8 mouse cellular contexts compared by ENCODE assay signal in genomic region chr7:118490666-118491430, GRCm38 (mm10). TPM values are rescaled to one million over a fixed set of nuclear protein-coding genes. Genes with fewer than 3 reads are reported as not detected.
A peak's percentile ranks its signal among the peaks of the same experiment; 100 is the strongest.
DNase-seq lines count a peak whose midpoint lies in the region; ATAC-seq and TF ChIP-seq lines count a peak whose summit lies in the region.

No protein-coding gene starts in this region.

- peak overlapping the region; percentile 63 for H3K9ac ChIP-seq in forebrain, embryonic 12.5 days
- H3K9ac ChIP-seq in hindbrain, embryonic 12.5 days, result peak overlapping the region; percentile 66
- H3K9ac ChIP-seq in liver, embryonic 16.5 days (ENCODE audit: low read depth, low read length), result peak overlapping the region; percentile 74
- H3K9ac ChIP-seq in neural tube, embryonic 13.5 days, result peak overlapping the region; percentile 73

- H3K36me3 ChIP-seq in forebrain, embryonic 12.5 days (replicated peaks), result no peaks in the 10 kb centered on the region
- no peaks in the 10 kb centered on the region for H3K36me3 ChIP-seq in hindbrain, embryonic 12.5 days
- no peaks in the 10 kb centered on the region for H3K36me3 ChIP-seq in liver, embryonic 16.5 days (ENCODE audit: control insufficient read depth, insufficient read depth)
- H3K36me3 ChIP-seq in neural tube, embryonic 13.5 days, result no peaks in the 10 kb centered on the region

- peak; percentile 14 for ATAC-seq in Patski
- ATAC-seq in forebrain, embryonic 12.5 days (ENCODE audit: low FRiP score), result peak; percentile 57
- ATAC-seq in hindbrain, embryonic 12.5 days (ENCODE audit: low FRiP score), result peak; percentile 49; the same call in 1 of the 2 replicates
- ATAC-seq in liver, embryonic 16.5 days (ENCODE audit: low read depth), result peak; percentile 17
- ATAC-seq in neural tube, embryonic 13.5 days (ENCODE audit: low read depth), result peak; percentile 58

- WGBS in forebrain, embryonic 12.5 days, result 4% methylated on average over 67 of the region's 67 CpGs
- 3% methylated on average over 67 of the region's 67 CpGs for WGBS in hindbrain, embryonic 12.5 days
- 11% methylated on average over 66 of the region's 67 CpGs for WGBS in liver, embryonic 16.5 days (ENCODE audit: insufficient replicate concordance)
- 3% methylated on average over 58 of the region's 67 CpGs for WGBS in neural tube, embryonic 13.5 days

- in situ Hi-C loops in Patski (cut with MboI; ENCODE audit: low pct_unique_long_range_greater_than_20kb), result no loop called here

- peak overlapping the region; percentile 59 for H3K4me3 ChIP-seq in forebrain, embryonic 12.5 days (replicated peaks)
- peak overlapping the region; percentile 44 for H3K4me3 ChIP-seq in hindbrain, embryonic 12.5 days
- peak overlapping the region; percentile 68 for H3K4me3 ChIP-seq in liver, embryonic 16.5 days (ENCODE audit: low read depth, low read length)
- H3K4me3 ChIP-seq in neural tube, embryonic 13.5 days, result peak overlapping the region; percentile 55

- no peak overlapping the region for H3K27ac ChIP-seq in forebrain, embryonic 12.5 days
- no peak overlapping the region for H3K27ac ChIP-seq in hindbrain, embryonic 12.5 days
- H3K27ac ChIP-seq in liver, embryonic 16.5 days (ENCODE audit: low read length), result peak overlapping the region; percentile 81
- no peak overlapping the region for H3K27ac ChIP-seq in neural tube, embryonic 13.5 days (replicated peaks)

- CTCF ChIA-PET in Patski (lab: Charles Lee), result no interaction called here

- H3K27me3 ChIP-seq in Patski, result no peaks in the 10 kb centered on the region
- peaks cover 68% of the 10 kb centered on the region for H3K27me3 ChIP-seq in forebrain, embryonic 12.5 days
- H3K27me3 ChIP-seq in hindbrain, embryonic 12.5 days, result peaks cover 60% of the 10 kb centered on the region
- peaks cover 14% of the 10 kb centered on the region for H3K27me3 ChIP-seq in liver, embryonic 16.5 days (ENCODE audit: control insufficient read depth, insufficient read depth, low read depth, low read length)
- peaks cover 59% of the 10 kb centered on the region for H3K27me3 ChIP-seq in neural tube, embryonic 13.5 days

- no peak for TF ChIP-seq CTCF in Patski (IDR thresholded peaks at IDR 0.05)

- peak overlapping the region; percentile 89 for H3K4me2 ChIP-seq in forebrain, embryonic 12.5 days
- H3K4me2 ChIP-seq in hindbrain, embryonic 12.5 days (replicated peaks), result peak overlapping the region; percentile 58
- H3K4me2 ChIP-seq in liver, embryonic 16.5 days (ENCODE audit: low read depth, low read length), result peak overlapping the region; percentile 58
- H3K4me2 ChIP-seq in neural tube, embryonic 13.5 days, result peak overlapping the region; percentile 79

- peak; percentile 15 for DNase-seq in kidney, adult 18-20 months
- DNase-seq in kidney, adult 11 months, result no peak
- DNase-seq in Patski (ENCODE audit: low read depth, low spot score), result no peak
- DNase-seq in layer of hippocampus, postnatal 14 days (ENCODE audit: low spot score in 2 of 2), result no peak

- no peaks in the 10 kb centered on the region for H3K9me3 ChIP-seq in forebrain, embryonic 12.5 days
- H3K9me3 ChIP-seq in hindbrain, embryonic 12.5 days (replicated peaks), result no peaks in the 10 kb centered on the region
- H3K9me3 ChIP-seq in liver, embryonic 16.5 days (replicated peaks; ENCODE audit: control insufficient read depth, low read length), result no peaks in the 10 kb centered on the region
- H3K9me3 ChIP-seq in neural tube, embryonic 13.5 days, result no peaks in the 10 kb centered on the region

- POLR2A ChIA-PET in Patski (lab: Charles Lee), result interaction anchor here (1.1 to 1.8 kb wide), 2 partner anchors 13 to 40 kb away, joined by 3 to 4 read pairs; no protein-coding TSS in a partner anchor

- H3K4me1 ChIP-seq in forebrain, embryonic 12.5 days, result peaks cover 16% of the 10 kb centered on the region
- peaks cover 21% of the 10 kb centered on the region for H3K4me1 ChIP-seq in hindbrain, embryonic 12.5 days
- peaks cover 4% of the 10 kb centered on the region for H3K4me1 ChIP-seq in liver, embryonic 16.5 days (ENCODE audit: control insufficient read depth, low read depth, low read length)
- H3K4me1 ChIP-seq in neural tube, embryonic 13.5 days (replicated peaks), result peaks cover 39% of the 10 kb centered on the region

RNA-seq across cellular contexts. Expression of gene Itpripl2, which starts 0.9 kb away (rescaled TPM):
- 23.7 TPM for polyA plus RNA-seq in Patski (2021)
- polyA plus RNA-seq in forebrain, embryonic 12.5 days (2016; fragmentation: Nextera tagmentation; extraction: Ambion mirVana), result 1.0 and 1.3 TPM in 2 replicates
- 3.4 and 3.9 TPM in 2 replicates for polyA plus RNA-seq in hindbrain, embryonic 12.5 days (2016; fragmentation: Nextera tagmentation; extraction: Ambion mirVana)
- 0.96 and 1.0 TPM in 2 replicates for polyA plus RNA-seq in liver, embryonic 16.5 days (2015; fragmentation: Nextera tagmentation; extraction: Ambion mirVana)
- 1.6 and 2.0 TPM in 2 replicates for polyA plus RNA-seq in neural tube, embryonic 13.5 days (2015; fragmentation: Nextera tagmentation; extraction: Ambion mirVana)
- total RNA-seq in layer of hippocampus, postnatal 14 days (2021), result 1 to 10 TPM; 4.6 TPM

RNA-seq across cellular contexts. Expression of gene Coq7, which starts 42.3 kb away (rescaled TPM):
- polyA plus RNA-seq in Patski (2021), result 61.7 TPM
- polyA plus RNA-seq in forebrain, embryonic 12.5 days (2016; fragmentation: Nextera tagmentation; extraction: Ambion mirVana), result 96.9 and 98.7 TPM in 2 replicates
- 83.3 and 90.4 TPM in 2 replicates for polyA plus RNA-seq in hindbrain, embryonic 12.5 days (2016; fragmentation: Nextera tagmentation; extraction: Ambion mirVana)
- polyA plus RNA-seq in liver, embryonic 16.5 days (2015; fragmentation: Nextera tagmentation; extraction: Ambion mirVana), result 31.5 and 32.7 TPM in 2 replicates
- 89.3 and 107 TPM in 2 replicates for polyA plus RNA-seq in neural tube, embryonic 13.5 days (2015; fragmentation: Nextera tagmentation; extraction: Ambion mirVana)
- 10 to 100 TPM; 35.2 to 37.0 TPM for total RNA-seq in layer of hippocampus, postnatal 14 days (2021)

RNA-seq across cellular contexts. Expression of gene Syt17, which starts 42.8 kb away (rescaled TPM):
- polyA plus RNA-seq in Patski (2021), result 30.0 TPM
- 3.4 and 4.0 TPM in 2 replicates for polyA plus RNA-seq in forebrain, embryonic 12.5 days (2016; fragmentation: Nextera tagmentation; extraction: Ambion mirVana)
- 6.1 and 6.4 TPM in 2 replicates for polyA plus RNA-seq in hindbrain, embryonic 12.5 days (2016; fragmentation: Nextera tagmentation; extraction: Ambion mirVana)
- polyA plus RNA-seq in liver, embryonic 16.5 days (2015; fragmentation: Nextera tagmentation; extraction: Ambion mirVana), result 0.23 and 0.24 TPM in 2 replicates
- 10.3 and 11.0 TPM in 2 replicates for polyA plus RNA-seq in neural tube, embryonic 13.5 days (2015; fragmentation: Nextera tagmentation; extraction: Ambion mirVana)
- total RNA-seq in layer of hippocampus, postnatal 14 days (2021), result 10 to 100 TPM; 64.6 to 64.9 TPM
